ENCODE assay signal across 24 mouse cellular contexts in the genomic region with DNA sequence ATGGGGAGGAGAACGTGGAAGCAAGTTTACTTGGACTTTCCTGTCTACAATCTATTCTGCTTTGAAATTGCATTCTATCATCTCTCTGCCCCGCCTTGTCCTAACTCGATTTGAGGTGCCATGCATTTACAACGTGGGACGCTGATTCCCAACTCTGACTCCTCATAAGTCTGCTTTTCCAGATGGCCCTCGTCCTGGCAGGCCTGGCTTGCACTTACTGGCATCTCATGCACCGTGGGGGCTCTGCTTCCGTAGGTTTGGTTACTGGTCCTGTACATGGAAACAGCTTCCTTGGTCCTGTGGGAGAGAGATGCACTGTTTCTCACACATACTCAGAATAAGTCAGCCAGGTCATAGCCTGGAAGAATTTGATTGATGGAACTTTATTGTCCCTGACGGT. TPM values are rescaled to one million over a fixed set of nuclear protein-coding genes. Genes with fewer than 3 reads are reported as not detected.
DNase-seq lines count a peak whose midpoint lies in the region; ATAC-seq and TF ChIP-seq lines count a peak whose summit lies in the region.
"Had no signal": no experiment of that assay in that cellular context is flagged by ENCODE, and none has a peak within 500 bp of the region (broad histone marks: within the 10 kb centered on the region; RNA-seq: fewer than 3 reads in every experiment).

No protein-coding gene starts in this region.

- no peaks in the 10 kb centered on the region for H3K27me3 ChIP-seq in testis, adult 2 months (ENCODE audit: control insufficient read depth, insufficient read depth, low read length)
- no peaks in the 10 kb centered on the region for H3K27me3 ChIP-seq in ES-Bruce4 (ENCODE audit: control insufficient read depth, insufficient read depth, low read length, poor library complexity, severe bottlenecking)
- H3K27me3 ChIP-seq: Patski had no signal

- peaks cover 12% of the 10 kb centered on the region for H3K4me1 ChIP-seq in testis, adult 2 months (ENCODE audit: control insufficient read depth, insufficient read depth, low read length)
- no peaks in the 10 kb centered on the region for H3K4me1 ChIP-seq in ES-Bruce4 (ENCODE audit: control insufficient read depth, insufficient read depth, low read length)

- no peaks in the 10 kb centered on the region; the same call in 1 of the 2 replicates for H3K36me3 ChIP-seq in testis, adult 2 months (ENCODE audit: control insufficient read depth, insufficient read depth, low read length)
- H3K36me3 ChIP-seq in ES-Bruce4 (ENCODE audit: control insufficient read depth, insufficient read depth, low read length, poor library complexity, severe bottlenecking): peaks cover 8% of the 10 kb centered on the region

- no peak overlapping the region for H3K27ac ChIP-seq in testis, adult 2 months (ENCODE audit: control insufficient read depth, insufficient read depth, low read depth, low read length)
- H3K27ac ChIP-seq in ES-Bruce4 (ENCODE audit: insufficient read depth, low read length): no peak overlapping the region
- H3K27ac ChIP-seq: embryonic facial prominence, embryonic 10.5 days; embryonic facial prominence, embryonic 12.5 days; forebrain, embryonic 12.5 days had no signal

- H3K9me3 ChIP-seq in ES-Bruce4 (replicated peaks; ENCODE audit: control insufficient read depth, insufficient read depth, low read length, poor library complexity, severe bottlenecking): no peaks in the 10 kb centered on the region
- H3K9me3 ChIP-seq: embryonic facial prominence, embryonic 10.5 days; embryonic facial prominence, embryonic 12.5 days; forebrain, embryonic 10.5 days; forebrain, embryonic 12.5 days had no signal

- no peak overlapping the region for H3K9ac ChIP-seq in ES-Bruce4 (ENCODE audit: low read depth, poor library complexity, severe bottlenecking)
- H3K9ac ChIP-seq: embryonic facial prominence, embryonic 12.5 days; forebrain, embryonic 12.5 days had no signal

- TF ChIP-seq POLR2A in testis, adult 2 months (IDR thresholded peaks at IDR 0.05; ENCODE audit: control insufficient read depth, low read depth, low read length): no peak
- no peak for TF ChIP-seq POLR2A in ES-Bruce4 (IDR thresholded peaks at IDR 0.05; ENCODE audit: insufficient read depth, low read length)

- DNase-seq in testis, postnatal 14 days (ENCODE audit: low spot score): no peak
- peak; percentile 10 for DNase-seq in naive thymus-derived CD4-positive, alpha-beta T cell, adult 2 months (ENCODE audit: low read depth)
- DNase-seq in ovary, postnatal 14 days (ENCODE audit: low spot score): no peak
- DNase-seq: adrenal gland, adult 8-10 months; adrenal gland, postnatal 14 days; adrenal gland, postnatal 36 days; cerebellum, adult 11-12 months; cerebellum, adult 2 months; cerebellum, adult 9-10 months; cerebellum, postnatal 10 days; cerebellum, postnatal 25 days had no signal

- TF ChIP-seq EP300 in ES-Bruce4 (IDR thresholded peaks at IDR 0.05; ENCODE audit: insufficient read depth, low read depth, low read length): no peak

- peak overlapping the region; percentile 80 for H3K4me3 ChIP-seq in testis, adult 2 months (ENCODE audit: control insufficient read depth, low read depth, low read length)
- H3K4me3 ChIP-seq in ES-Bruce4 (ENCODE audit: low read depth, low read length): peak overlapping the region; percentile 76; the same call in 1 of the 2 replicates
- H3K4me3 ChIP-seq: embryonic facial prominence, embryonic 12.5 days; forebrain, embryonic 12.5 days had no signal

- no peak for ATAC-seq in erythroid progenitor cell, adult 5-6 weeks (replicated peaks; ENCODE audit: low FRiP score, poor library complexity, severe bottlenecking)
- ATAC-seq: activated CD4-positive, CD25-positive, alpha-beta regulatory T cell, adult 4 months; forebrain, embryonic 14.5 days; forebrain, embryonic 16.5 days; Patski had no signal

- no peak for TF ChIP-seq CTCF in testis, adult 2 months (IDR thresholded peaks at IDR 0.05; ENCODE audit: control insufficient read depth, insufficient read depth, insufficient replicate concordance, low read depth, low read length)
- no peak for TF ChIP-seq CTCF in ES-Bruce4 (IDR thresholded peaks at IDR 0.05; ENCODE audit: low read depth, low read length)

RNA-seq across cellular contexts. Expression of a gene that starts 1.2 kb away (rescaled TPM):
- 49.9 and 54.6 TPM in 2 replicates for polyA plus RNA-seq in testis, adult 2 months (2012; rRNA removed)
- polyA plus RNA-seq in ES-Bruce4 (2011; ENCODE audit: insufficient read depth, insufficient read length, low read depth, missing spikeins): 34.9 and 41.9 TPM in 2 replicates
- not detected in 2 replicates for total RNA-seq in erythroid progenitor cell, adult 5-6 weeks (2015; ENCODE audit: low replicate concordance)
- not detected in 2 replicates for total RNA-seq in erythroid progenitor cell, adult 5-6 weeks (2017; ENCODE audit: low replicate concordance)
- total RNA-seq: adrenal gland, postnatal 36 days; MEL had no signal

RNA-seq across cellular contexts. Expression of a gene that starts 2.9 kb away (rescaled TPM):
- polyA plus RNA-seq in testis, adult 2 months (2012; rRNA removed): 22.1 and 24.9 TPM in 2 replicates
- polyA plus RNA-seq in ES-Bruce4 (2011; ENCODE audit: insufficient read depth, insufficient read length, low read depth, missing spikeins): 68.4 and 74.6 TPM in 2 replicates
- total RNA-seq in erythroid progenitor cell, adult 5-6 weeks (2015; ENCODE audit: low replicate concordance): 8.0 and 8.3 TPM in 2 replicates
- total RNA-seq in erythroid progenitor cell, adult 5-6 weeks (2017; ENCODE audit: low replicate concordance): 2.3 and 5.9 TPM in 2 replicates

RNA-seq across cellular contexts. Expression of a gene that starts 18.3 kb away (rescaled TPM):
- 11.9 and 13.0 TPM in 2 replicates for polyA plus RNA-seq in testis, adult 2 months (2012; rRNA removed)
- polyA plus RNA-seq in ES-Bruce4 (2011; ENCODE audit: insufficient read depth, insufficient read length, low read depth, missing spikeins): 4.0 and 4.1 TPM in 2 replicates
- not detected in 2 replicates for total RNA-seq in erythroid progenitor cell, adult 5-6 weeks (2015; ENCODE audit: low replicate concordance)
- total RNA-seq in erythroid progenitor cell, adult 5-6 weeks (2017; ENCODE audit: low replicate concordance): not detected in 2 replicates
- total RNA-seq: MEL had no signal

RNA-seq across cellular contexts. Expression of a gene that starts 31.8 kb away (rescaled TPM):
- 3.1 and 4.5 TPM in 2 replicates for polyA plus RNA-seq in testis, adult 2 months (2012; rRNA removed)
- 2.1 and 2.8 TPM in 2 replicates for polyA plus RNA-seq in ES-Bruce4 (2011; ENCODE audit: insufficient read depth, insufficient read length, low read depth, missing spikeins)
- total RNA-seq in erythroid progenitor cell, adult 5-6 weeks (2015; ENCODE audit: low replicate concordance): 2.9 TPM in 1 of 2 replicates, not detected in the other
- 0.39 and 4.9 TPM in 2 replicates for total RNA-seq in erythroid progenitor cell, adult 5-6 weeks (2017; ENCODE audit: low replicate concordance)
- total RNA-seq: MEL had no signal
- polyA plus RNA-seq: activated CD4-positive, CD25-positive, alpha-beta regulatory T cell, adult 4 months; C2C12; forebrain, embryonic 10.5 days; Patski had no signal

RNA-seq across cellular contexts. Expression of a gene that starts 41.0 kb away (rescaled TPM):
- polyA plus RNA-seq in testis, adult 2 months (2012; rRNA removed): 0.47 and 0.78 TPM in 2 replicates
- polyA plus RNA-seq in ES-Bruce4 (2011; ENCODE audit: insufficient read depth, insufficient read length, low read depth, missing spikeins): 2.8 TPM in 1 of 2 replicates, not detected in the other
- total RNA-seq in erythroid progenitor cell, adult 5-6 weeks (2015; ENCODE audit: low replicate concordance): not detected in 2 replicates
- total RNA-seq in erythroid progenitor cell, adult 5-6 weeks (2017; ENCODE audit: low replicate concordance): not detected in 2 replicates
- total RNA-seq: MEL had no signal
- polyA plus RNA-seq: activated CD4-positive, CD25-positive, alpha-beta regulatory T cell, adult 4 months; C2C12; cerebellum, adult 2 months; embryonic facial prominence, embryonic 10.5 days; forebrain, embryonic 10.5 days; forebrain, embryonic 14.5 days; Patski had no signal
